Mouse (Mus musculus) small intestine, adult 10 weeks (tissue): ENCODE measurements around the gene Prim1. TPM values are rescaled to one million over a fixed set of nuclear protein-coding genes. Genes with fewer than 3 reads are reported as not detected.

ENCODE experiments used
- polyA plus RNA-seq: library from polyadenylated mRNA; stranded (reverse); fragments of 350-450 nt; fragmentation: Illumina TruSeq; extraction: RNeasy Lipid Tissue Mini Kit (QIAGEN cat#74804); gene quantifications from one replicate; pipeline ENCODE4 v1.2.3, GENCODE M21; 2014; ENCODE audit warnings: low replicate concordance

The Prim1 gene
- polyA plus RNA-seq: 46.8 TPM

DNA sequence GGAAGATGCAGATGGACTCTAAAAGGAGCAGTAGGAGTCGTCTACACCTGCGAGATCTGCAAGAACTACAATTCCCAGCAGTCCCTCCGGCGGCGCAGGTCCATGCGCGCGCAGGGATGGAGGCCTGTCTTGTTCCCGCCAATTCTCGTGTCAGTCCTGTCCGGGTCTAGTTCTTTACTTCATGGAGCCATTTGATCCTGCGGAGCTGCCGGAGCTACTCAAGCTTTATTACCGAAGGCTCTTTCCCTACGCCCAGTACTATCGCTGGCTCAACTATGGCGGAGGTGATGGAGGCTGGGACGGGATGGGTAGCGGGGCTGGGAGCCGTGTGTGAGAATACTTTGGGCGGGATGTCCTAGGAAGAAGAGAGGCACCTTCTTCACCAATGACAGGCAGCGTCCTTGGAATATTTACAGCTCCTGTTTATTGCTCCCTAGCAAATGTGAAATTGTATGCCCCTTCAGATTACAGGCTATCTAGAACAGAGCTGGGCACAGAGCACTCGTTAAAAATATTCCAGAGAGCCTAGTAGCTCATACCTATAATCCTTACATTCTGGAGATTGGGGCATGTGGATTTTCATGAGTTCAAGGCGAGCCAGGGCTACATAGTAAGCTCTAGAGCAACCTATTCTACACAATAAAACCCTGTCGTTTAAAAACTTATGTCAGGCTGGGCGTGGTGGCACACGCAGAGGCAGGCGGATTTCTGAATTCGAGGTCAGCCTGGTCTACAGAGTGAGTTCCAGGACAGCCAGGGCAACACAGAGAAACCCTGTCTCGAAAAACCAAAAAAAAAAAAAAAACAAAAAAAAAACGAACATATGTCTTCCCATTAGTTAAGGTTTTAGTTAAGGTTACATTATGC lies at the start of gene Prim1:
Gene Prim1 (plus strand): TSS at position 101 of the 867 bp plus-strand sequence.

DNA sequence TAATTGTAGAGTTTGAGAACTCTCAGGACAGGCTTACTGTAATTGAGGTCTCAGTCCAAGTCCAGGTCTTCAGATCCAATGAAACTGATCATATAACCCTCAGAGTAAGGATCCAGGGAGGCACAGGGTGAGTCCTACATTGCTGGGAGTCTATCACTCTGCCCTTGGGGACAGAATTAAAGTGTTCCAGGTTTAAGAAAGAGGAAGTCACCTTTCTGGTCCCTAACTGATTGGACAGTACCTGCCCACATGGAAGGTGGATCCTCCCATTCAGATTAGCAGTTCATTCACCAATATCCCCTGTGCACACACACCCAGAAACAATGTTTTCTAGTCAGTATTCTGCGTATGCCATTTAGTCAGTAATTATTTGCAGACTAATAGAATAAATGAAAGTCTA lies 7.5 kb upstream of the Prim1 start, which contains the start of gene Hsd17b6:
Gene Hsd17b6 (minus strand): TSS at position 166 of the 400 bp plus-strand sequence.

DNA sequence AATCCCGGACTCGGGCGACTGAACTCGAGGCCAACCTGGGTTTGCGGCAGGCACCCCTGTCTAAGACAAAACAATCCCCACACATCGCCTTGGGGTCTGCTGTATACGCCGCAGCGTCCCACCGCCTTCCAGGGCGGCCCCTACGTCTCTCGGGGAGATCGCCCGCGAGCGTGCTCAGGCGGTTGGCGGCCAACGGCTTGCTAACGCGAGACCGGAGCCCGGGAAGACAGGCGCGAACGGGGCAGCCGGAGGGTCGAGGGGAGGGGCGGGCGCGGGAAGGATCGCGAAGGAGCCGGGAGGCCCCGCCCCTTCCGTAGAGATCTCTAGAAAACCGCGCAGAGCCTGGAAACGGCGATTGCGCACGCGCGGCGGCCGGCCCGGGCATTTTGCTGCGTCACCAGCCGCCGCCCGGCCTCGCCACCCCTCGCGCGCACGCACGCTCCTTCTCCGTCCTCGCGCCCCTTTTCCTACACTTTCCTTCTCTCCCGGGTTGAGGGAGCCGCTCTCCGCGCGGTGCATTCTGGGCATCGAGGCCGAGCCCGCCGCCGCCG lies 43.7 kb downstream of the Prim1 start, which contains the start of gene Ptges3:
Gene Ptges3 (plus strand): TSS at position 354 of the 551 bp plus-strand sequence.

Other genes starting within 250 kb of the Prim1 start
- 67.6 TPM for gene Rdh9, start 238.8 kb upstream of the Prim1 start, polyA plus RNA-seq
- 7.8 TPM for gene Rdh16, start 214.0 kb upstream of the Prim1 start, polyA plus RNA-seq
- not detected for gene Rdh19, start 165.2 kb upstream of the Prim1 start, polyA plus RNA-seq
- 5.0 TPM for gene Rdh16f2, start 148.7 kb upstream of the Prim1 start, polyA plus RNA-seq
- gene Rdh7, start 126.4 kb upstream of the Prim1 start, polyA plus RNA-seq: 55.8 TPM
- 0.93 TPM for gene Sdr9c7, start 116.7 kb upstream of the Prim1 start, polyA plus RNA-seq
- 123 TPM for gene Hsd17b6, start 7.6 kb upstream of the Prim1 start, polyA plus RNA-seq
- 874 TPM for gene Naca, start 20.4 kb downstream of the Prim1 start, polyA plus RNA-seq
- gene Ptges3, start 43.8 kb downstream of the Prim1 start, polyA plus RNA-seq: 368 TPM
- gene Atp5b, start 68.1 kb downstream of the Prim1 start, polyA plus RNA-seq: 821 TPM
- gene Baz2a, start 76.4 kb downstream of the Prim1 start, polyA plus RNA-seq: 16.8 TPM
- gene Rbms2, start 165.1 kb downstream of the Prim1 start, polyA plus RNA-seq: 4.7 TPM
- gene Gls2, start 179.3 kb downstream of the Prim1 start, polyA plus RNA-seq: 0.59 TPM
- gene Spryd4, start 196.6 kb downstream of the Prim1 start, polyA plus RNA-seq: 13.5 TPM
- gene Mip, start 210.7 kb downstream of the Prim1 start, polyA plus RNA-seq: not detected
- gene Timeless, start 216.9 kb downstream of the Prim1 start, polyA plus RNA-seq: 1.4 TPM
- gene Apon, start 238.9 kb downstream of the Prim1 start, polyA plus RNA-seq: 0.41 TPM